Comparison of ENCODE assay signal across 12 mouse cellular contexts in the genomic region with DNA sequence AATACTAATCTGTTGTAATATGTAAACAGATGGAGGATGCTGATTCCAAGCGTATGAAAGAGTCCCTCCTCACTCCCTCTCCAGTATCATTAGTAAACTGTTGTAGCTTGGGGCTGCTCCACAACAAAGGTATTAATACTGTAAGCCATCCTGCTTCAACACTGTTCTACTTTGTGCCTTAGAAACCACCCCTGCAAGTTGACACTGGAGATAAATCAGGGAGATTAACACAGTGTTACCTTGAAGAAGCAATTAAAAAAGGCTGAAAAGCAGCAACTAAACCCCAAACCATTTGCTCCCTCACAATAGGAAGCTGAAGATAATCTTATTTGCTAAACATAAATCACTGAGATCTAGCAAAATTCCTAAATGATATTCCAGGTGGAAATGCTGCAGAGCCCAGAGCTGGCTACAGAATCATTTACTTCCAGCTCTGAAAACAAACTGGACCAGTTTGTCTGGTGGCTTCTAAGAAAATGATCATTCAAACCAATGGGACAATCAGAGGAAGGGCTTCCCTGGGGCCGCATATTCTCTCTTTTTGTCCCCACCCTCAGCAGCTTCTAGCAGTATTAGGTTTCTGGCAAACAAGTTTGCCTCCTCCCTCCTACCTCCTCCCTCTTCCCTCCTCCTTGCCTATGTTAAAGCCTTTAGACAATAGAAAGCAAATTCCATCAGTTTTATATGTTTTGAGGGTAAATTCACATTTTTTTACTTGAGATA. TPM values are rescaled to one million over a fixed set of nuclear protein-coding genes. Genes with fewer than 3 reads are reported as not detected.
DNase-seq lines count a peak whose midpoint lies in the region; ATAC-seq and TF ChIP-seq lines count a peak whose summit lies in the region.
"Had no signal": no experiment of that assay in that cellular context is flagged by ENCODE, and none has a peak within 500 bp of the region (broad histone marks: within the 10 kb centered on the region; RNA-seq: fewer than 3 reads in every experiment).

No protein-coding gene starts in this region.

- no peak for TF ChIP-seq CTCF in heart, postnatal 0 days (IDR thresholded peaks at IDR 0.05; ENCODE audit: low read depth)
- no peak for TF ChIP-seq CTCF in midbrain, postnatal 0 days (IDR thresholded peaks at IDR 0.05)
- TF ChIP-seq CTCF in stomach, postnatal 0 days (IDR thresholded peaks at IDR 0.05; ENCODE audit: low read depth), result no peak
- no peak for TF ChIP-seq CTCF in thymus, adult 2 months (IDR thresholded peaks at IDR 0.05; ENCODE audit: borderline replicate concordance, control insufficient read depth, extremely low read depth, insufficient read depth, low read length, poor library complexity)

- no peak overlapping the region for H3K9ac ChIP-seq in heart, postnatal 0 days (replicated peaks; ENCODE audit: low read depth, low read length)
- H3K9ac ChIP-seq in midbrain, postnatal 0 days (replicated peaks; ENCODE audit: low read length, poor library complexity, severe bottlenecking), result no peak overlapping the region
- no peak overlapping the region for H3K9ac ChIP-seq in midbrain, embryonic 13.5 days (replicated peaks)
- H3K9ac ChIP-seq in hindbrain, embryonic 16.5 days (ENCODE audit: low read depth, low read length), result no peak overlapping the region
- no peak overlapping the region for H3K9ac ChIP-seq in stomach, postnatal 0 days (ENCODE audit: low read length)
- H3K9ac ChIP-seq: liver, embryonic 14.5 days had no signal

- DNase-seq in heart, postnatal 0 days (ENCODE audit: low spot score), result peak; percentile 25
- no peak for DNase-seq in heart, postnatal 36 days
- no peak for DNase-seq in midbrain, postnatal 0 days (ENCODE audit: low spot score)
- DNase-seq in stomach, postnatal 0 days (ENCODE audit: low spot score), result no peak
- no peak for DNase-seq in thymus, adult 2 months
- DNase-seq: thymus, adult 18-20 months had no signal

- no peak for TF ChIP-seq EP300 in heart, postnatal 0 days (IDR thresholded peaks at IDR 0.05; ENCODE audit: low read depth)
- TF ChIP-seq EP300 in stomach, postnatal 0 days (optimal IDR thresholded peaks at IDR 0.05), result no peak

- H3K9me3 ChIP-seq in heart, postnatal 0 days (replicated peaks; ENCODE audit: control insufficient read depth, low read length), result no peaks in the 10 kb centered on the region
- no peaks in the 10 kb centered on the region for H3K9me3 ChIP-seq in midbrain, postnatal 0 days (ENCODE audit: low read length)
- H3K9me3 ChIP-seq in midbrain, embryonic 13.5 days, result no peaks in the 10 kb centered on the region
- no peaks in the 10 kb centered on the region for H3K9me3 ChIP-seq in hindbrain, embryonic 16.5 days (ENCODE audit: control insufficient read depth, low read length)
- H3K9me3 ChIP-seq in stomach, postnatal 0 days (ENCODE audit: control insufficient read depth, low read length), result no peaks in the 10 kb centered on the region
- H3K9me3 ChIP-seq: midbrain, embryonic 10.5 days had no signal

- peaks cover 22% of the 10 kb centered on the region for H3K4me1 ChIP-seq in heart, postnatal 0 days (ENCODE audit: control insufficient read depth, insufficient read depth)
- no peaks in the 10 kb centered on the region; the same call in 1 of the 2 replicates for H3K4me1 ChIP-seq in midbrain, postnatal 0 days (ENCODE audit: insufficient read depth, low read length)
- no peaks in the 10 kb centered on the region for H3K4me1 ChIP-seq in midbrain, embryonic 13.5 days (replicated peaks)
- peaks cover 6% of the 10 kb centered on the region; the same call in 1 of the 2 replicates for H3K4me1 ChIP-seq in hindbrain, embryonic 16.5 days (ENCODE audit: control insufficient read depth, insufficient read depth, low read depth, low read length)
- H3K4me1 ChIP-seq in stomach, postnatal 0 days (replicated peaks; ENCODE audit: control insufficient read depth, insufficient read depth), result 0 out of 2 replicates have a peak, but pooled peaks cover 3% of the 10 kb centered on the region
- no peaks in the 10 kb centered on the region for H3K4me1 ChIP-seq in thymus, adult 2 months (replicated peaks; ENCODE audit: control insufficient read depth, insufficient read depth, low read length)

- intact Hi-C loops in heart, postnatal 36 days (cut with DNase I), result loop anchor here (5.0 kb wide), 1 partner anchor 46 kb away; a partner anchor contains a TSS

- no peak for TF ChIP-seq POLR2A in thymus, adult 2 months (IDR thresholded peaks at IDR 0.05; ENCODE audit: control insufficient read depth, extremely low read depth, insufficient read depth, low read length, poor library complexity)

- no peak overlapping the region for H3K4me2 ChIP-seq in heart, postnatal 0 days (ENCODE audit: low read depth, low read length)
- H3K4me2 ChIP-seq in midbrain, postnatal 0 days (ENCODE audit: low read depth, low read length, poor library complexity, severe bottlenecking), result no peak overlapping the region
- no peak overlapping the region for H3K4me2 ChIP-seq in midbrain, embryonic 13.5 days (replicated peaks)
- H3K4me2 ChIP-seq in hindbrain, embryonic 16.5 days (ENCODE audit: low read length), result no peak overlapping the region
- H3K4me2 ChIP-seq in stomach, postnatal 0 days (replicated peaks; ENCODE audit: low read depth), result no peak overlapping the region

- H3K27me3 ChIP-seq in heart, postnatal 0 days (ENCODE audit: control insufficient read depth, insufficient read depth, low read length), result no peaks in the 10 kb centered on the region
- no peaks in the 10 kb centered on the region for H3K27me3 ChIP-seq in midbrain, postnatal 0 days (ENCODE audit: insufficient read depth, low read length)
- no peaks in the 10 kb centered on the region for H3K27me3 ChIP-seq in midbrain, embryonic 13.5 days
- H3K27me3 ChIP-seq in hindbrain, embryonic 16.5 days (replicated peaks; ENCODE audit: control insufficient read depth, insufficient read depth, low read length), result no peaks in the 10 kb centered on the region
- no peaks in the 10 kb centered on the region for H3K27me3 ChIP-seq in stomach, postnatal 0 days (ENCODE audit: control insufficient read depth, insufficient read depth, low read length)
- no peaks in the 10 kb centered on the region for H3K27me3 ChIP-seq in thymus, adult 2 months (ENCODE audit: control insufficient read depth, insufficient read depth, low read length)

- no peaks in the 10 kb centered on the region for H3K36me3 ChIP-seq in heart, postnatal 0 days (replicated peaks; ENCODE audit: control insufficient read depth, insufficient read depth, low read length)
- no peaks in the 10 kb centered on the region for H3K36me3 ChIP-seq in midbrain, postnatal 0 days (ENCODE audit: insufficient read depth, low read length)
- H3K36me3 ChIP-seq in midbrain, embryonic 13.5 days, result no peaks in the 10 kb centered on the region
- H3K36me3 ChIP-seq in hindbrain, embryonic 16.5 days (ENCODE audit: control insufficient read depth, insufficient read depth, low read length), result no peaks in the 10 kb centered on the region
- H3K36me3 ChIP-seq in stomach, postnatal 0 days (ENCODE audit: control insufficient read depth, insufficient read depth, low read length), result no peaks in the 10 kb centered on the region
- H3K36me3 ChIP-seq in thymus, adult 2 months (ENCODE audit: control insufficient read depth, insufficient read depth, low read length), result no peaks in the 10 kb centered on the region
- H3K36me3 ChIP-seq: midbrain, embryonic 10.5 days had no signal

- whole genome bisulfite sequencing in heart, postnatal 0 days, result 52% methylated on average over 2 of the region's 2 CpGs
- WGBS in midbrain, postnatal 0 days, result 21% methylated on average over 2 of the region's 2 CpGs
- 30% methylated on average over 2 of the region's 2 CpGs for WGBS in midbrain, embryonic 13.5 days
- 31% methylated on average over 2 of the region's 2 CpGs for WGBS in hindbrain, embryonic 16.5 days
- 14% methylated on average over 2 of the region's 2 CpGs for WGBS in stomach, postnatal 0 days
- 84% methylated on average over 2 of the region's 2 CpGs for WGBS in thymus, adult 2 months

- H3K27ac ChIP-seq in heart, postnatal 0 days (ENCODE audit: low read depth), result peak overlapping the region; percentile 89
- peak overlapping the region; percentile 19; the same call in 1 of the 2 replicates for H3K27ac ChIP-seq in midbrain, postnatal 0 days (ENCODE audit: low read depth, low read length)
- H3K27ac ChIP-seq in midbrain, embryonic 13.5 days, result no peak overlapping the region
- 0 out of 2 replicates have a peak overlapping the region, but pooled peaks have one; percentile 15 for H3K27ac ChIP-seq in hindbrain, embryonic 16.5 days (ENCODE audit: low read depth, low read length)
- H3K27ac ChIP-seq in stomach, postnatal 0 days (replicated peaks), result peak overlapping the region; percentile 8; the same call in 1 of the 2 replicates
- H3K27ac ChIP-seq in thymus, adult 2 months (ENCODE audit: control insufficient read depth, insufficient read depth, low read length), result no peak overlapping the region
- H3K27ac ChIP-seq: liver, embryonic 14.5 days; midbrain, embryonic 10.5 days had no signal

- no peak overlapping the region for H3K4me3 ChIP-seq in heart, postnatal 0 days (ENCODE audit: low read depth, low read length)
- no peak overlapping the region for H3K4me3 ChIP-seq in midbrain, postnatal 0 days (ENCODE audit: low read depth, low read length)
- H3K4me3 ChIP-seq in midbrain, embryonic 13.5 days (replicated peaks), result no peak overlapping the region
- no peak overlapping the region for H3K4me3 ChIP-seq in hindbrain, embryonic 16.5 days (ENCODE audit: low read length)
- H3K4me3 ChIP-seq in stomach, postnatal 0 days (ENCODE audit: low read depth, low read length), result no peak overlapping the region
- no peak overlapping the region for H3K4me3 ChIP-seq in thymus, adult 2 months (ENCODE audit: control insufficient read depth, insufficient read depth, low read length)
- H3K4me3 ChIP-seq: midbrain, embryonic 10.5 days had no signal

- no peak for ATAC-seq in heart, postnatal 0 days (ENCODE audit: insufficient read depth, low read depth)
- ATAC-seq in midbrain, postnatal 0 days (ENCODE audit: low FRiP score), result no peak
- ATAC-seq in midbrain, embryonic 13.5 days, result no peak
- ATAC-seq in hindbrain, embryonic 16.5 days, result no peak
- no peak for ATAC-seq in stomach, postnatal 0 days (ENCODE audit: low FRiP score, low TSS enrichment)
- ATAC-seq: activated CD4-positive, CD25-positive, alpha-beta regulatory T cell, adult 4 months; intestine, postnatal 0 days had no signal

RNA-seq across cellular contexts. Expression of a gene that starts 24.5 kb away (rescaled TPM):
- 34.6 and 37.8 TPM in 2 replicates for total RNA-seq in heart, postnatal 0 days (2014; rRNA removed; ENCODE audit: low replicate concordance)
- polyA plus RNA-seq in heart, postnatal 0 days (2015; fragmentation: Nextera tagmentation; extraction: Ambion mirVana), result 9.4 and 10.5 TPM in 2 replicates
- 10 to 100 TPM; 46.4 to 67.6 TPM for total RNA-seq in heart, postnatal 36 days (2021)
- 1.1 and 1.2 TPM in 2 replicates for total RNA-seq in midbrain, postnatal 0 days (2014; rRNA removed)
- polyA plus RNA-seq in midbrain, postnatal 0 days (2015; fragmentation: Nextera tagmentation; extraction: Ambion mirVana), result 0.28 and 0.32 TPM in 2 replicates
- 0.09 and 0.14 TPM in 2 replicates for polyA plus RNA-seq in midbrain, embryonic 13.5 days (2015; fragmentation: Nextera tagmentation; extraction: Ambion mirVana)
- polyA plus RNA-seq in hindbrain, embryonic 16.5 days (2015; fragmentation: Nextera tagmentation; extraction: Ambion mirVana), result 0.57 and 0.63 TPM in 2 replicates
- 8.9 and 9.4 TPM in 2 replicates for polyA plus RNA-seq in stomach, postnatal 0 days (2015; fragmentation: Nextera tagmentation; extraction: Ambion mirVana)
- polyA plus RNA-seq in thymus, adult 2 months (2012; rRNA removed), result 3.8 and 5.4 TPM in 2 replicates

RNA-seq across cellular contexts. Expression of a gene that starts 45.7 kb away (rescaled TPM):
- 3.9 and 5.3 TPM in 2 replicates for total RNA-seq in heart, postnatal 0 days (2014; rRNA removed; ENCODE audit: low replicate concordance)
- polyA plus RNA-seq in heart, postnatal 0 days (2015; fragmentation: Nextera tagmentation; extraction: Ambion mirVana), result 3.0 and 3.6 TPM in 2 replicates
- total RNA-seq in heart, postnatal 36 days (2021), result 1 to 10 TPM; 4.1 to 4.7 TPM
- total RNA-seq in midbrain, postnatal 0 days (2014; rRNA removed), result 0.16 and 0.33 TPM in 2 replicates
- 0.21 and 0.42 TPM in 2 replicates for polyA plus RNA-seq in midbrain, postnatal 0 days (2015; fragmentation: Nextera tagmentation; extraction: Ambion mirVana)
- 0.14 TPM in 1 of 2 replicates, not detected in the other for polyA plus RNA-seq in midbrain, embryonic 13.5 days (2015; fragmentation: Nextera tagmentation; extraction: Ambion mirVana)
- polyA plus RNA-seq in hindbrain, embryonic 16.5 days (2015; fragmentation: Nextera tagmentation; extraction: Ambion mirVana), result 0.15 and 0.42 TPM in 2 replicates
- polyA plus RNA-seq in stomach, postnatal 0 days (2015; fragmentation: Nextera tagmentation; extraction: Ambion mirVana), result 6.5 and 6.9 TPM in 2 replicates
- 0.37 and 0.96 TPM in 2 replicates for polyA plus RNA-seq in thymus, adult 2 months (2012; rRNA removed)
- polyA plus RNA-seq: midbrain, embryonic 10.5 days had no signal

RNA-seq across cellular contexts. Expression of a gene that starts 45.7 kb away (rescaled TPM):
- 33.4 and 72.1 TPM in 2 replicates for total RNA-seq in heart, postnatal 0 days (2014; rRNA removed; ENCODE audit: low replicate concordance)
- 20.8 and 21.7 TPM in 2 replicates for polyA plus RNA-seq in heart, postnatal 0 days (2015; fragmentation: Nextera tagmentation; extraction: Ambion mirVana)
- total RNA-seq in heart, postnatal 36 days (2021), result 10 to 100 TPM; 35.9 to 45.6 TPM
- total RNA-seq in midbrain, postnatal 0 days (2014; rRNA removed), result 1.9 and 2.2 TPM in 2 replicates
- 0.43 and 0.65 TPM in 2 replicates for polyA plus RNA-seq in midbrain, postnatal 0 days (2015; fragmentation: Nextera tagmentation; extraction: Ambion mirVana)
- 0.16 TPM in 1 of 2 replicates, not detected in the other for polyA plus RNA-seq in midbrain, embryonic 13.5 days (2015; fragmentation: Nextera tagmentation; extraction: Ambion mirVana)
- 0.93 and 1.5 TPM in 2 replicates for polyA plus RNA-seq in hindbrain, embryonic 16.5 days (2015; fragmentation: Nextera tagmentation; extraction: Ambion mirVana)
- 18.1 and 20.5 TPM in 2 replicates for polyA plus RNA-seq in stomach, postnatal 0 days (2015; fragmentation: Nextera tagmentation; extraction: Ambion mirVana)
- 3.8 and 7.0 TPM in 2 replicates for polyA plus RNA-seq in thymus, adult 2 months (2012; rRNA removed)

Comparison
In these comparisons a context has a peak if more than half of its experiments do, and no peak if none do; other contexts are left out.
1. H3K27ac ChIP-seq: peak in heart, postnatal 0 days (single experiment), midbrain, postnatal 0 days (single experiment), hindbrain, embryonic 16.5 days (single experiment) and stomach, postnatal 0 days (single experiment); none in midbrain, embryonic 13.5 days (single experiment) and thymus, adult 2 months (single experiment).